26 mouse cellular contexts compared by ENCODE assay signal in the genomic region with DNA sequence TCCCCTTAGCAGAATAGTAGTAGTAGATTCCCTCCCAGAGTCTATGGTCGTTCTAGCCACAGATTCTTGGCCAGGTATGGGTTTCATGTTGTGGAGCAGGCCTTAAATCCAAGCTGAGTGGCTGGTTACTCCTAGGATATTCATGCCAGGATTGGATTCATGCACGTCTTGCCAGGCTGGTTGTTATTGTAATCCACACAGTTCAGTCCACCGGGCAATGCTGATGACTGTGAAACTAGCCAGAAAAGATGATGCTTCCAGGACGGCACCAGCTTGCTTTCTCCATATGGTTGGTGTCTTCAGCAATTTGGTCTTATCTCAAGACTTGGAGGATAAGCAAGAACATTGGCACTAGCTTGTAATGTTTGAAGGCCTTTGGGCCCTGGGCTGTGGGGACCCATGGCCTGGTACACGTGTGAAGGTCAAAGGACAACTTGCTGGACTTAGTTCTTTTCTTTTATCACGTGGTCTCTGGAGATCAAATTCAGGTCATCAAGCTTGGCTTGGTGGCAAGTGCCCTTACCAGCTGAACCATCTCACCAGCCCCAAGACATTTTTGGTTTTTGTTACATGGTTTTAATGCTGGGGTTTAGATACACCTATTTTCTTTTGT. TPM values are rescaled to one million over a fixed set of nuclear protein-coding genes. Genes with fewer than 3 reads are reported as not detected.
DNase-seq lines count a peak whose midpoint lies in the region; ATAC-seq and TF ChIP-seq lines count a peak whose summit lies in the region.
"Had no signal": no experiment of that assay in that cellular context is flagged by ENCODE, and none has a peak within 500 bp of the region (broad histone marks: within the 10 kb centered on the region; RNA-seq: fewer than 3 reads in every experiment).

No protein-coding gene starts in this region.

- H3K9me3 ChIP-seq in kidney, embryonic 16.5 days (ENCODE audit: low read length) = no peaks in the 10 kb centered on the region
- H3K9me3 ChIP-seq: embryonic facial prominence, embryonic 10.5 days; embryonic facial prominence, embryonic 15.5 days; heart, embryonic 10.5 days; heart, embryonic 15.5 days; hindbrain, embryonic 13.5 days; kidney, embryonic 15.5 days; liver, embryonic 12.5 days; midbrain, embryonic 13.5 days had no signal

- H3K36me3 ChIP-seq in kidney, embryonic 16.5 days (ENCODE audit: insufficient read depth, low read length) = peaks cover 7% of the 10 kb centered on the region; the same call in 1 of the 2 replicates
- H3K36me3 ChIP-seq: embryonic facial prominence, embryonic 15.5 days had no signal

- H3K9ac ChIP-seq in kidney, embryonic 16.5 days (replicated peaks; ENCODE audit: low read length) = no peak overlapping the region
- H3K9ac ChIP-seq: embryonic facial prominence, embryonic 15.5 days; heart, embryonic 15.5 days; hindbrain, embryonic 13.5 days; kidney, embryonic 15.5 days; liver, embryonic 12.5 days; midbrain, embryonic 13.5 days had no signal

- intact Hi-C loops in heart, postnatal 14 days (cut with DNase I) = no loop called here

- no peaks in the 10 kb centered on the region for H3K4me1 ChIP-seq in kidney, embryonic 16.5 days (ENCODE audit: insufficient read depth, low read length)
- peaks cover 20% of the 10 kb centered on the region for H3K4me1 ChIP-seq in cerebellum, adult 2 months (ENCODE audit: control insufficient read depth, insufficient read depth, low read length)
- H3K4me1 ChIP-seq: embryonic facial prominence, embryonic 10.5 days; heart, embryonic 10.5 days; kidney, embryonic 15.5 days had no signal

- no peak for TF ChIP-seq CTCF in cerebellum, adult 2 months (IDR thresholded peaks at IDR 0.05; ENCODE audit: borderline replicate concordance, insufficient read depth, low read depth, low read length)

- no peak for ATAC-seq in kidney, embryonic 16.5 days (ENCODE audit: low FRiP score, low TSS enrichment)
- ATAC-seq: CD4-positive, CD25-positive, alpha-beta regulatory T cell, adult 4 months; forebrain, embryonic 14.5 days; liver, embryonic 12.5 days; lung, postnatal 0 days; midbrain, embryonic 13.5 days had no signal

- H3K4me2 ChIP-seq in kidney, embryonic 16.5 days (replicated peaks; ENCODE audit: low read depth, low read length) = no peak overlapping the region
- H3K4me2 ChIP-seq: embryonic facial prominence, embryonic 15.5 days; heart, embryonic 15.5 days; hindbrain, embryonic 13.5 days; kidney, embryonic 15.5 days; liver, embryonic 12.5 days; midbrain, embryonic 13.5 days had no signal

- TF ChIP-seq POLR2A in cerebellum, adult 2 months (IDR thresholded peaks at IDR 0.05; ENCODE audit: borderline replicate concordance, insufficient read depth, low read length) = no peak

- no peaks in the 10 kb centered on the region for H3K27me3 ChIP-seq in kidney, embryonic 16.5 days (ENCODE audit: insufficient read depth, low read length)
- no peaks in the 10 kb centered on the region for H3K27me3 ChIP-seq in cerebellum, adult 2 months (ENCODE audit: control insufficient read depth, insufficient read depth, low read length)
- H3K27me3 ChIP-seq: embryonic facial prominence, embryonic 15.5 days; heart, embryonic 15.5 days; hindbrain, embryonic 13.5 days; kidney, embryonic 15.5 days; liver, embryonic 12.5 days; midbrain, embryonic 13.5 days had no signal

- H3K4me3 ChIP-seq in kidney, embryonic 16.5 days (ENCODE audit: low read length) = no peak overlapping the region
- no peak overlapping the region for H3K4me3 ChIP-seq in cerebellum, adult 2 months (replicated peaks; ENCODE audit: insufficient read depth, low read depth, low read length)
- H3K4me3 ChIP-seq: embryonic facial prominence, embryonic 10.5 days; embryonic facial prominence, embryonic 15.5 days; heart, embryonic 10.5 days; heart, embryonic 15.5 days; hindbrain, embryonic 13.5 days; kidney, embryonic 15.5 days; liver, embryonic 12.5 days; midbrain, embryonic 13.5 days had no signal

- 84% methylated on average over 6 of the region's 6 CpGs for WGBS in kidney, embryonic 16.5 days
- WGBS in cerebellum, adult 2 months = 13% methylated on average over 6 of the region's 6 CpGs

- H3K27ac ChIP-seq in kidney, embryonic 16.5 days (ENCODE audit: low read length) = no peak overlapping the region
- H3K27ac ChIP-seq in cerebellum, adult 2 months (ENCODE audit: insufficient read depth, low read length) = peak overlapping the region; percentile 29
- H3K27ac ChIP-seq: embryonic facial prominence, embryonic 10.5 days; embryonic facial prominence, embryonic 15.5 days; heart, embryonic 10.5 days; heart, embryonic 15.5 days; hindbrain, embryonic 13.5 days; kidney, embryonic 15.5 days; liver, embryonic 12.5 days; midbrain, embryonic 13.5 days had no signal

- DNase-seq in heart, adult 11 months = peak; percentile 39
- DNase-seq in heart, postnatal 14 days = no peak
- peak; percentile 60 for DNase-seq in kidney, adult 9 months
- DNase-seq in cerebellum, adult 2 months = peak in 1 of 2 experiments; percentile 61
- DNase-seq in cerebellum, postnatal 10 days = peak; percentile 61 to 70
- DNase-seq in right cerebral cortex, adult 18-20 months = no peak
- no peak for DNase-seq in layer of hippocampus, adult 9-10 months (ENCODE audit: low spot score)
- DNase-seq: adrenal gland, postnatal 25 days; gastrocnemius, postnatal 14 days; heart, postnatal 36 days; lung, adult 18-20 months; lung, postnatal 4 days; right cerebral cortex, postnatal 14 days; thymus, postnatal 4 days had no signal

RNA-seq across cellular contexts. Expression of a gene that starts 41.3 kb away (rescaled TPM):
- 10 to 100 TPM; 28.0 to 28.3 TPM for total RNA-seq in heart, postnatal 14 days (2021)
- 12.8 and 14.6 TPM in 2 replicates for polyA plus RNA-seq in kidney, embryonic 16.5 days (2015; fragmentation: Nextera tagmentation; extraction: Ambion mirVana)
- polyA plus RNA-seq in cerebellum, adult 2 months (2012; rRNA removed) = 63.1 and 79.1 TPM in 2 replicates

Comparison
In these comparisons a context has a peak if more than half of its experiments do, and no peak if none do; other contexts are left out.
1. DNase-seq: peak in heart, adult 11 months (single experiment), kidney, adult 9 months (single experiment) and cerebellum, postnatal 10 days (2 of 2); none in heart, postnatal 14 days (0 of 2), right cerebral cortex, adult 18-20 months (single experiment) and layer of hippocampus, adult 9-10 months (single experiment).